Mouse (Mus musculus) CD4-positive, CD25-positive, alpha-beta regulatory T cell, adult 4 months (primary cell): ENCODE results near the gene Hmox2. TPM values are rescaled to one million over a fixed set of nuclear protein-coding genes. Genes with fewer than 3 reads are reported as not detected.

ENCODE experiments used
- ATAC-seq: one replicate; pipeline ENCODE4 v1.8.0; 2017
- polyA plus RNA-seq, 2 experiments: library from polyadenylated mRNA; unstranded; fragments of 100-300 nt; shearing (Covaris generic); gene quantifications; one replicate each; pipeline ENCODE4 v1.2.1; 2017

Hmox2 gene
- polyA plus RNA-seq, 2 experiments from 2014 or later, result 114 to 119 TPM

DNA sequence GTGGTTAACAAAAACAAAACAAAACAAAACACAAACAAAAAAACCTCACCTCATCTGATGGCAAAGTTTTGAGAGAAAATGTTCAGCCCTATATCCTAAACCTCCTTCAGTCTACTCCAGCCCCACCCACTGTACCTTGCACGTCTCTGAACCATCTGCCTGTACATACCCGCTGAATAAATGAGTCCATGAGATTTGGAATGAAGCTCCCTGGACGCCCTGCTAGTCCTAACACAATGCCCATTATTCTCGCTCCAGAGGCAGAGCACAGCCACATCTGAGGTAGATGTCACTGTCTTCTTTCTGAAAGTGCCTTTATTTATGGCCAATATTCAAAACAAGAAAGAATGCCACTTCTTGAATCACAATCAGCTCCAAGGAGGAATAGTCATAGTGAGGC, 59.5 kb downstream of the Hmox2 start:
- ATAC-seq, result no peak

GRCm38 (mm10) chr16:4788176-4788575, 62.0 kb downstream of the Hmox2 start:
- ATAC-seq, result no peak

GRCm38 (mm10) chr16:4789311-4789768, 63.2 kb downstream of the Hmox2 start:
- peak; percentile 8 for ATAC-seq

DNA sequence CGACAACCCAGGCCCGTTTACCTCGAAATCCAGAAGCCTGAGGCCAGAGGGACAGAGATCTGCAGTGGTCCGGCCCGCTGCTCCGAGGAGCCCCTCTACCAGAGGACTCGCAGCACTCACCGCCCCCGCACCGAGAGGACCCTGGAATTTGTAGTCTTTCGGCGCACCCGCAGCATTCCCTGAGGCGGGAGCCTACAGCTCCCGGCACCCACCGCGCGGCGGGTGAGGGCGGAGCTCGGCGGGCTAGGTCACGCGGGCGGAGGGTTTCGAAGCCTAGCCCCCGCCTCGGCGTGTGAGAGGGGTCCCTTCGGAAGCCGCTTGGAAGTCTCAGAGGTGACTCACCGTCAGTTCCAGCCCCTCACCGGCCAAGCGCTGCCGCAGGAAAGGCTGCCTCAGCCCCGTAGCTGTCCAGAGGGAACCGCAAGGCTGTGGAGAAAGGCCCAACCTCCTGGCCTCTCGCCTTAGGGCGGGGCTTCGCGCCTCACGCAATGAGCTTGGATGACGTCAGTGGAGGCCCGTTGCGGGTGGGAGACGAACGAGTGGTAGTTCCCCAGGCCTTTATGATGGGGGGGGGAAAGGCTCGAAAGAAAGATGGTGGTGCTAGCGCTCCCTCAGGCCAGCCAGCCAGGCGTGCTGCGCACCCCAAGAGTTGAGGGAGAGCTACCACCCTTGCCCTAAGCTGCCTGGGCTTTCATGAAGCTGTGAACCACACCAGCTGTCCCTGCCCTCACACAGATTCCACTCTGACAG, 63.8 kb downstream of the Hmox2 start, which contains the start of gene Cdip1:
Cdip1 (minus strand) TSS at position 483 of the 750 bp plus-strand sequence.
- ATAC-seq, result peak; percentile 91

DNA sequence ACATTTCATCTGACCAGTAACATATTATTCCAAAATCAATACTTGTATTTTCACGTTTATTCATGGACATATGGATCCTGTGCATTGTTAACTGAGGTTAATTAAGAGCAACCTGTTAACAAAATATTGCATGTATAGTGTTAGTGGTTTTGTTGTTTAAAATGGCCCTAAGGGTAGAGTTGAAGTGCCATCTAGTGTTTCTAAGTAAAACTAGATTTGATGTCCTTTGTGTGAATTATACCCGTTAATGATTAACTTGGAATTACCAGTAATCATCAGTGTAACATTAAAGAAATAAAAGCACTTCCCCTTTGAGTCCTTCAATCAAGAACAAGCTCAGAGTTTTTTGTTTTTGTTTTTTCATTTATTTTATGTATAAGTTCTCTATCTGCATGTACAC, 65.2 kb downstream of the Hmox2 start:
- no peak for ATAC-seq

GRCm38 (mm10) chr16:4796631-4797030, 70.5 kb downstream of the Hmox2 start:
- no peak for ATAC-seq

Other genes starting within 250 kb of the Hmox2 start
- under 1 TPM; 0.42 to 0.97 TPM for gene Srl, start 184.5 kb upstream of the Hmox2 start, polyA plus RNA-seq
- gene Tfap4, start 166.5 kb upstream of the Hmox2 start, polyA plus RNA-seq, result 1 to 10 TPM; 6.5 to 7.3 TPM
- under 1 TPM in 1 of 2 experiments, not detected in 1; 0.73 TPM for gene Glis2, start 131.6 kb upstream of the Hmox2 start, polyA plus RNA-seq
- gene Pam16, start 101.4 kb upstream of the Hmox2 start, polyA plus RNA-seq, result 10 to 100 TPM; 35.7 TPM
- gene Vasn, start 86.4 kb upstream of the Hmox2 start, polyA plus RNA-seq, result 1 to 10 TPM; 2.2 to 2.9 TPM
- 10 to 100 TPM; 24.4 to 29.0 TPM for gene Dnaja3, start 86.4 kb upstream of the Hmox2 start, polyA plus RNA-seq
- gene Coro7, start 46.6 kb upstream of the Hmox2 start, polyA plus RNA-seq, result 100 to 1,000 TPM; 102 to 174 TPM
- 10 to 100 TPM in 1 of 2 experiments, 1 to 10 TPM in 1; 7.4 to 10.3 TPM for gene Nmral1, start 7.0 kb upstream of the Hmox2 start, polyA plus RNA-seq
- 10 to 100 TPM; 32.8 to 56.2 TPM for gene Cdip1, start 63.9 kb downstream of the Hmox2 start, polyA plus RNA-seq
- gene 4930562C15Rik, start 109.1 kb downstream of the Hmox2 start, polyA plus RNA-seq, result 1 to 10 TPM in 1 of 2 experiments, under 1 TPM in 1; 0.68 to 1.3 TPM
- 10 to 100 TPM; 19.3 to 21.6 TPM for gene Ubald1, start 154.0 kb downstream of the Hmox2 start, polyA plus RNA-seq
- 10 to 100 TPM; 35.2 to 58.5 TPM for gene Mgrn1, start 159.9 kb downstream of the Hmox2 start, polyA plus RNA-seq
- gene Nudt16l1, start 212.4 kb downstream of the Hmox2 start, polyA plus RNA-seq, result 100 to 1,000 TPM in 1 of 2 experiments, 10 to 100 TPM in 1; 92.1 to 106 TPM
- gene Anks3, start 237.8 kb downstream of the Hmox2 start, polyA plus RNA-seq, result 10 to 100 TPM; 41.4 to 64.3 TPM